Mouse (Mus musculus) adrenal gland, postnatal 10 days (tissue): ENCODE measurements at regions not wholly inside any gene's neighbourhood (a gene's known extent, or its start where the extent isn't known, plus 50 kb on each side); places are given as distances from the start of the nearest gene placed in this dataset.
A peak's percentile ranks its signal among the peaks of the same experiment; 100 is the strongest.

Experiments used
- DNase-seq: peaks from one replicate; pipeline ENCODE4 v3.0.0; 2021; ENCODE audit warnings: mixed read lengths

- no peak for DNase-seq
Observed at GRCm38 (mm10) chr10:17559370-17559955, 163.6 kb upstream of the Cited2 start.

- DNase-seq: no peak
Observed at GRCm38 (mm10) chr10:17559980-17560379, 163.0 kb upstream of the Cited2 start.

- DNase-seq: no peak
Observed at GRCm38 (mm10) chr10:17561466-17561865, 161.6 kb upstream of the Cited2 start.

- no peak for DNase-seq
Observed at GRCm38 (mm10) chr10:17561977-17562376, 161.0 kb upstream of the Cited2 start.

- DNase-seq: no peak
Observed at GRCm38 (mm10) chr10:17562410-17563350, 160.3 kb upstream of the Cited2 start.

GRCm38 (mm10) chr10:17563351-17563749 is 159.7 kb upstream of the Cited2 start:
- no peak for DNase-seq

- no peak for DNase-seq
Observed at GRCm38 (mm10) chr10:17564895-17565620, 158.0 kb upstream of the Cited2 start.

GRCm38 (mm10) chr10:17566975-17567374 is 156.0 kb upstream of the Cited2 start:
- DNase-seq: no peak

GRCm38 (mm10) chr10:17567631-17568030 is 155.4 kb upstream of the Cited2 start:
- DNase-seq: no peak

GRCm38 (mm10) chr10:17569577-17570113 is 153.4 kb upstream of the Cited2 start:
- no peak for DNase-seq

- DNase-seq: no peak
Observed at GRCm38 (mm10) chr10:17574894-17575293, 148.1 kb upstream of the Cited2 start.

GRCm38 (mm10) chr10:17575448-17576332 is 147.3 kb upstream of the Cited2 start:
- no peak for DNase-seq

GRCm38 (mm10) chr10:17576333-17576750 is 146.7 kb upstream of the Cited2 start:
- no peak for DNase-seq

- no peak for DNase-seq
Observed at GRCm38 (mm10) chr10:17579463-17579862, 143.6 kb upstream of the Cited2 start.

GRCm38 (mm10) chr10:17584842-17585241 is 138.2 kb upstream of the Cited2 start:
- DNase-seq: no peak

- DNase-seq: no peak
Observed at GRCm38 (mm10) chr10:17586910-17587309, 136.1 kb upstream of the Cited2 start.

GRCm38 (mm10) chr10:17589136-17589535 is 133.9 kb upstream of the Cited2 start:
- DNase-seq: no peak

- DNase-seq: no peak
Observed at GRCm38 (mm10) chr10:17590195-17590594, 132.8 kb upstream of the Cited2 start.

GRCm38 (mm10) chr10:17592387-17592786 is 130.6 kb upstream of the Cited2 start:
- DNase-seq: no peak

- DNase-seq: no peak
Observed at GRCm38 (mm10) chr10:17596126-17596525, 126.9 kb upstream of the Cited2 start.

GRCm38 (mm10) chr10:17596743-17597142 is 126.3 kb upstream of the Cited2 start:
- DNase-seq: no peak

- DNase-seq: peak; percentile 48
Observed at GRCm38 (mm10) chr10:17599246-17599645, 123.8 kb upstream of the Cited2 start.
